Mouse (Mus musculus): ENCODE measurements at regions not wholly inside any gene's neighbourhood (a gene's known extent, or its start where the extent isn't known, plus 50 kb on each side); places are given as distances from the start of the nearest gene placed in this dataset.
A peak's percentile ranks its signal among the peaks of the same experiment; 100 is the strongest.

GRCm38 (mm10) chrX:158924490-158925398 is 285.4 kb upstream of the Rps6ka3 start:
- TF ChIP-seq BHLHE40 (IDR thresholded peaks at IDR 0.05; ENCODE audit: low read depth, low read length): no peak
- TF ChIP-seq CTCF (conservative IDR thresholded peaks at IDR 0.05 in 1 of 2, IDR thresholded peaks at IDR 0.05 in 1 of 2; ENCODE audit: low read depth in 2 of 2, low read length in 2 of 2): peak; percentile 24 to 64; a peak in 3 of 4 replicates
- TF ChIP-seq USF2 (conservative IDR thresholded peaks at IDR 0.05; ENCODE audit: low read depth, low read length): no peak
- no peak for TF ChIP-seq POLR2A (IDR thresholded peaks at IDR 0.05; ENCODE audit: low read depth, low read length)
- no peak for TF ChIP-seq UBTF (IDR thresholded peaks at IDR 0.05; ENCODE audit: low read depth, low read length)
- TF ChIP-seq POLR2AphosphoS2 (IDR thresholded peaks at IDR 0.05; ENCODE audit: low read depth, low read length): no peak
- TF ChIP-seq EP300 (IDR thresholded peaks at IDR 0.05; ENCODE audit: low read length): no peak
- no peak for TF ChIP-seq CHD2 (IDR thresholded peaks at IDR 0.05; ENCODE audit: low read length)
- no peak for TF ChIP-seq TCF12 (IDR thresholded peaks at IDR 0.05; ENCODE audit: low read depth, low read length)

Data from CH12.LX (cell line).